Mouse (Mus musculus) midbrain, embryonic 16.5 days (tissue): ENCODE data around the gene Bag3. TPM values are rescaled to one million over a fixed set of nuclear protein-coding genes. Genes with fewer than 3 reads are reported as not detected.
A peak's percentile ranks its signal among the peaks of the same experiment; 100 is the strongest.

Source experiments
- ATAC-seq: fragments of 200-750 bp; cut with Nextera tagmentation; 2 replicates; pipeline ENCODE4 v1.8.0; 2017; ENCODE audit warnings: moderate TSS enrichment
- H3K27ac ChIP-seq: fragments of 300-500 bp; sonication (generic); 2 replicates; pipeline ENCODE4 v1.5.1; 2014; ENCODE audit warnings: mild to moderate bottlenecking, low read length, mixed read lengths
- H3K27me3 ChIP-seq: fragments of 300-500 bp; sonication (generic); 2 replicates; pipeline ENCODE4 v1.6.1; 2014; ENCODE audit warnings: low read depth, low read length, mixed read lengths; ENCODE audit not compliant: control insufficient read depth, insufficient read depth
- H3K36me3 ChIP-seq: fragments of 300-500 bp; sonication (generic); 2 replicates; pipeline ENCODE4 v1.6.1; 2014; ENCODE audit warnings: mild to moderate bottlenecking, low read length, moderate library complexity, mixed read lengths; ENCODE audit not compliant: control insufficient read depth, insufficient read depth
- H3K4me1 ChIP-seq: fragments of 300-500 bp; sonication (generic); 2 replicates; pipeline ENCODE4 v1.6.1; 2014; ENCODE audit warnings: mild to moderate bottlenecking, low read length, mixed read lengths; ENCODE audit not compliant: control insufficient read depth, insufficient read depth
- H3K4me2 ChIP-seq: fragments of 300-500 bp; sonication (generic); 2 replicates; pipeline ENCODE4 v1.6.1; 2014; ENCODE audit warnings: mild to moderate bottlenecking, low read length, mixed read lengths
- H3K4me3 ChIP-seq: fragments of 300-500 bp; sonication (generic); 2 replicates; pipeline ENCODE4 v1.5.1; 2014; ENCODE audit warnings: low read depth, mild to moderate bottlenecking, low read length, moderate library complexity, mixed read lengths
- H3K9ac ChIP-seq: fragments of 300-500 bp; sonication (generic); 2 replicates; pipeline ENCODE4 v1.6.1; 2014; ENCODE audit warnings: low read depth, low read length, mixed read lengths
- H3K9me3 ChIP-seq: fragments of 300-500 bp; sonication (generic); replicated peaks from 2 replicates; pipeline ENCODE4 v1.6.1; 2014; ENCODE audit warnings: mild to moderate bottlenecking, low read length, mixed read lengths; ENCODE audit not compliant: control insufficient read depth, poor library complexity, severe bottlenecking
- WGBS: fragments of 180-500 bp; shearing (Covaris S2); extraction: QIAGEN DNeasy Blood & Tissue Kit; methylation state at CpG from one replicate; pipeline ENCODE4 v1.1.7; 2014; 5-methylcytosine and 5-hydroxymethylcytosine counted together
- polyA plus RNA-seq: library from polyadenylated mRNA; unstranded; fragments of >200 nt; fragmentation: Nextera tagmentation; extraction: Ambion mirVana; gene quantifications from 2 replicates; pipeline ENCODE4 v1.2.1, GENCODE M21; 2015

Bag3 gene
- polyA plus RNA-seq, 1 experiment from 2014 or later, result 2.8 TPM

DNA sequence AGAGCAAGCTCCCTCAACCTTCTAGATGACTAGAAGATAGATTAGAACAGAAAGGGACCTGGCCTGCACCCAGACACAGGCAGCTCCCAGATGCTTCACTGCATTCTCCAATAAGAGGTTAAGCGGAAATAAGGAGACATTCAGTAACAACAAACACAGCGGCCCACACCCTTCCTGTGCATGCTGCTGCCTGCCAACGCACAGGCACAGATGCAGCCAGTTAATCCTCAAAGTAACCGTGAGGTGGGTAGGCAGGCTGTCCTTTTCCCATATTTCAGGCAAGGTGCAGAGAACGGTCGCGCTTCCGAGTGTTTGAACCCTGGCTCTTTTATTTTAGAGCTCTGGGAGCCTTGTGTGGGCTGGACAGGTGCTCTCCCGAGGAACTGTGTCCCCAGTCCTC lies 17.8 kb downstream of the Bag3 start:
- no peaks in the 10 kb centered on the region for H3K9me3 ChIP-seq
- no peak overlapping the region for H3K27ac ChIP-seq
- H3K4me2 ChIP-seq, result no peak overlapping the region
- H3K27me3 ChIP-seq, result no peaks in the 10 kb centered on the region
- H3K4me1 ChIP-seq, result peaks cover 8% of the 10 kb centered on the region; the same call in 1 of the 2 replicates
- no peaks in the 10 kb centered on the region for H3K36me3 ChIP-seq
- H3K4me3 ChIP-seq, result no peak overlapping the region
- no peak overlapping the region for H3K9ac ChIP-seq
- 71% methylated on average over 9 of the region's 9 CpGs for WGBS
- ATAC-seq, result no peak

DNA sequence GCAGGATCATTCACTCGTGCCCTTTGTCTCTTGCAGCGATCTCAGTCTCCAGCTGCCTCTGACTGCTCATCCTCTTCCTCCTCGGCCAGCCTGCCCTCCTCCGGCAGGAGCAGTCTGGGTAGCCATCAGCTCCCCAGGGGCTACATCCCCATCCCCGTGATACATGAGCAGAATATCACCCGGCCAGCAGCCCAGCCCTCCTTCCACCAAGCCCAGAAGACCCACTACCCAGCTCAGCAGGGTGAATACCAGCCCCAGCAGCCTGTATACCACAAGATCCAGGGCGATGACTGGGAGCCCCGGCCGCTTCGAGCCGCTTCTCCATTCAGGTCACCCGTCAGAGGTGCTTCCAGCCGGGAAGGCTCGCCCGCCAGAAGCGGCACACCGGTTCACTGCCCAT lies 18.4 kb downstream of the Bag3 start:
- H3K4me2 ChIP-seq, result no peak overlapping the region
- H3K9ac ChIP-seq, result no peak overlapping the region
- no peaks in the 10 kb centered on the region for H3K27me3 ChIP-seq
- WGBS, result 81% methylated on average over 17 of the region's 17 CpGs
- H3K27ac ChIP-seq, result no peak overlapping the region
- no peak for ATAC-seq
- H3K4me3 ChIP-seq, result no peak overlapping the region
- H3K9me3 ChIP-seq, result no peaks in the 10 kb centered on the region
- H3K4me1 ChIP-seq, result peaks cover 5% of the 10 kb centered on the region; the same call in 1 of the 2 replicates
- no peaks in the 10 kb centered on the region for H3K36me3 ChIP-seq

DNA sequence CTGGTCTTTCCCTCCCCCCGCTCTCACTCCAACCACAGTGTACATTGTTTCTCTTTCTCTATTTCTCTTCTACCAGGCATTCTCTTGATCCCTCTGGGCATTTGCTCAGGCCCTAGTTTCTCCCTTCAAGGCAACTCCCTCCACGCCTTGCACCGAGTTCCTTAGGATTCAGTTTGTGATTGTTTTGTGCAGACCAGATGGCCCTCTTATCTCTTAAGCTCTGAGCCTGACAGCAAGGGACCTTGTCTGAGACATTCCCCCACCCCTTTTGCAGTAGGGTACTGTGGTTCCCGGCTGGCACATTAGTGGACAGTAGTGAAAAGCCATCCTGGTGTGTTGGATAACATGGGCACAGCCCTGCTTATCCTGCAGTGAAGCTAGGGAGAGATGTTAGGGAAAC lies 19.1 kb downstream of the Bag3 start:
- H3K27me3 ChIP-seq, result no peaks in the 10 kb centered on the region
- 69% methylated on average over 4 of the region's 4 CpGs for WGBS
- peaks cover 5% of the 10 kb centered on the region; the same call in 1 of the 2 replicates for H3K4me1 ChIP-seq
- no peak overlapping the region for H3K4me3 ChIP-seq
- H3K4me2 ChIP-seq, result no peak overlapping the region
- ATAC-seq, result no peak
- no peaks in the 10 kb centered on the region for H3K9me3 ChIP-seq
- no peak overlapping the region for H3K9ac ChIP-seq
- H3K36me3 ChIP-seq, result no peaks in the 10 kb centered on the region
- no peak overlapping the region for H3K27ac ChIP-seq

DNA sequence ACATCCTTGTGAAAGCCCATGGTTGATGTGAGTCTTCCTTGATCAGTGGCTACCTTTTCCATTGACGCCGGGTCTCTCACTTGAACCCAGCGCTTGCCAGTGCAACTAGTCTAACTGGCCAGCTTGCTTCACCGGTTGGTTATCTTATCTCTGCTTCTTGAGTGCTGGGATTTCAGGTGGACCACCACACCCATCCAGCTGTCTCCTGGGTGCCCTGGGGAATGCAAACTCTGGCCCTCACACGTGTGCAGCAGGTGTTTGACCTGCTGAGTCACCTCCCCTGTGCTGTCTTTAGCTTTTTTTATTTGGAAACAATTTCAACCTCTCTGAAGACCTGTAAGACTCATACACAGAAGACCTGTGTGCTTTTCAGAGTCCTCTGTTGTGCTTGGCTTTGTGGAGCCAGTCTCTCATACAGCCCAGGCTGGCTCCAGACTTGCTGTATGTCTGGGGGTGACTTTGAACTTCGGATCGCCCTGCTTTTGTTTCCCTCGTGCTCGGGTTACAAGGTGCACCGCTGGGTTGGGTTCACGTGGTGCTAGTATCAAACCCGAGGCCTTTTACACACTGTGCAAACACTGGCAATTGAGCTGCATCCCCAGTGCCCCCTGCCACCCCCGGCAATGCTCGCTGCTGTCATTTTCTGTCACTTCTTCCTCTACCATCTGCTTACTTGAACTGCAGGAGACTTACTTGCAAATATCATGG lies 19.9 kb downstream of the Bag3 start:
- no peak for ATAC-seq
- Histone ChIP-seq H3K9me3 (no peaks in the 10 kb centered on the region), H3K4me2 (no peak overlapping the region), H3K4me1 (peaks cover 5% of the 10 kb centered on the region; the same call in 1 of the 2 replicates), H3K27me3 (no peaks in the 10 kb centered on the region), H3K4me3 (no peak overlapping the region), H3K36me3 (no peaks in the 10 kb centered on the region), H3K9ac (no peak overlapping the region), H3K27ac (no peak overlapping the region)
- WGBS, result 77% methylated on average over 14 of the region's 14 CpGs

DNA sequence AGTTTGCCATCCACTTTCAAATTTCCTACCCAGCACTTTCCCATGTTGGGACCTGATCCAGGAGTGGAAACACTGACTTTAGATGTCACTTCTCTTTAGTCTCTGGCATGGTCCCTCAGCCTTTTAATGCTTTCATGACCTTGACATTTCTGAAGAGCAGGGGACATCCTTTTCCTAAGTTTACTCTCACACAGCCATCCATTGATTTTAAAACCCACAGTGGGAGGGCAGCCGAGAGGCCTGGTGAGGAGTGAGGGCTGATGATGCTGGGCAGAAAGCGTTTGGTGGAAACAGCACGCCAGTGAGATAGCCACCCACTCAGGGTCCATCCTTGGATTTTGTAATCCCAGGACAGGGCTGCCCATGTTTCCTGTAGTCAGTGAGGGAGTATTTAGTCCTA lies 20.5 kb downstream of the Bag3 start:
- Histone ChIP-seq H3K4me3 (no peak overlapping the region), H3K27me3 (no peaks in the 10 kb centered on the region), H3K4me1 (peaks cover 7% of the 10 kb centered on the region), H3K27ac (no peak overlapping the region), H3K4me2 (no peak overlapping the region), H3K9ac (no peak overlapping the region), H3K36me3 (no peaks in the 10 kb centered on the region), H3K9me3 (no peaks in the 10 kb centered on the region)
- no peak for ATAC-seq
- 77% methylated on average over 3 of the region's 3 CpGs for WGBS

DNA sequence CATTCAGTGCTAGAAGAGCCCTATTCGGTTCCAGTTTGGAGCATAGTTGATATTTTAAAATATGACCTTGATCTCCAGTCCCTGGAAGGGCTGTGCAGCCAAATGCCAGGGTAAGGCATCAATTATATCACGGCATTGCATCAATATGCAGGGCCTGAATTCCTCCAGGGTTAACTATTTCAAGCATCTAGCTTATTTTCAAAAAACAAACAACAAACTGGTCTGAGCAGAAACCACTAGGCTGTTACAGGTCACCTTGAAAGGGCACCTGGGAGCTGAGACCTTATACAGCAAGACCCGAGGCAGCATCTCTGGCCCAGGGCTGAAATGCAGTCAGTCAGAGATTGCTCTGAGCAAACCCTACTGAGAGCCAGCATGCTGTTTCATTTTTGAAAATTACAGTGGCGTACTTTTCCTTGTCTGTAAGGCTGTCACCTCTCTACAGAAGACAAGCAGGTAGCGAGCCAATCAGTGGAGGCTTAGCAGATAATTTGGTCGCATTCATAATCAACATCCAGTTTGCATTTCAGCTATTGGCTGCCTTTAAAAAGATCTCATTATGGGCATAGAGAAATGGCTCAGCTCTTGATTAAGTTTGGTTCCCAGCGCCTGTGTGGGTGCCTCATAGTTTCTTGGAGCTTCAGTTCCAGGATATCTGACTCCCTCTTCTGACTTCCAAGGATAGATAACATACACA lies 21.3 kb downstream of the Bag3 start:
- WGBS, result 80% methylated on average over 7 of the region's 7 CpGs
- Histone ChIP-seq H3K4me1 (peaks cover 15% of the 10 kb centered on the region), H3K9ac (no peak overlapping the region), H3K9me3 (no peaks in the 10 kb centered on the region), H3K27ac (0 out of 2 replicates have a peak overlapping the region, but pooled peaks have one; percentile 40), H3K36me3 (no peaks in the 10 kb centered on the region), H3K4me2 (no peak overlapping the region), H3K27me3 (no peaks in the 10 kb centered on the region), H3K4me3 (no peak overlapping the region)
- no peak for ATAC-seq

DNA sequence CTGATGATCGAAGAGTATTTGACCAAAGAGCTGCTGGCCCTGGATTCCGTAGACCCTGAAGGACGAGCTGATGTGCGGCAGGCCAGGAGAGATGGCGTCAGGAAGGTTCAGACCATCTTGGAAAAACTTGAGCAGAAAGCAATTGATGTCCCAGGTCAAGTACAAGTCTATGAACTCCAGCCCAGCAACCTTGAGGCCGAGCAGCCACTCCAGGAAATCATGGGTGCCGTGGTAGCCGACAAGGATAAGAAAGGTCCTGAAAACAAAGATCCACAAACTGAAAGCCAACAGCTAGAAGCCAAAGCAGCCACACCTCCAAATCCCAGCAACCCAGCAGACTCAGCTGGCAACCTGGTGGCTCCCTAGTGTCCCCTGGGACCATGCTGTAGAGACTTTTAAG lies 22.6 kb downstream of the Bag3 start:
- no peak for ATAC-seq
- H3K9ac ChIP-seq, result no peak overlapping the region
- H3K4me1 ChIP-seq, result peaks cover 26% of the 10 kb centered on the region
- H3K27me3 ChIP-seq, result no peaks in the 10 kb centered on the region
- no peaks in the 10 kb centered on the region for H3K9me3 ChIP-seq
- no peak overlapping the region for H3K4me3 ChIP-seq
- H3K36me3 ChIP-seq, result no peaks in the 10 kb centered on the region
- WGBS, result 94% methylated on average over 8 of the region's 8 CpGs
- no peak overlapping the region for H3K27ac ChIP-seq
- no peak overlapping the region for H3K4me2 ChIP-seq

DNA sequence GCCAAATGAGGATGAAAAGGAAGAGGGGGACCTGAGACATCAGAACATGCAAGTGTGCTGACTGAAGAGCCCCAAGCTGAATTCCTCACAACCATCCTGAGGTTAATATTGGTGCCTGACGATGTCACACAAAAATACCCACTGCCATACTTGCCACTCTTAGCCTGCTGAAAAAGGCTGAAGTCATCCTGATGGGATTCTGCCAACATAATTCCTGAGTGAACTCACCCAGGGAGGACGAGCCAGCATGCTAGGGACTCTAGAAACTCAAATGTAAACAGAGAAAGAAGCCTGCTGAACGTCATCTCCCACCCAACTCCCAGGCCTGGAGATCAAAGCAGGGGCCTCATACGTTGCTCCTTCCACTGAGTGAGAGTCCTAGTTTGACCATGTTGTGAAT lies 25.7 kb downstream of the Bag3 start:
- no peak overlapping the region for H3K9ac ChIP-seq
- ATAC-seq, result no peak
- H3K4me1 ChIP-seq, result peaks cover 33% of the 10 kb centered on the region
- H3K4me2 ChIP-seq, result no peak overlapping the region
- H3K27me3 ChIP-seq, result no peaks in the 10 kb centered on the region
- no peaks in the 10 kb centered on the region for H3K36me3 ChIP-seq
- no peak overlapping the region for H3K4me3 ChIP-seq
- peak overlapping the region; percentile 77 for H3K27ac ChIP-seq
- H3K9me3 ChIP-seq, result no peaks in the 10 kb centered on the region
- 60% methylated on average over 4 of the region's 4 CpGs for WGBS

DNA sequence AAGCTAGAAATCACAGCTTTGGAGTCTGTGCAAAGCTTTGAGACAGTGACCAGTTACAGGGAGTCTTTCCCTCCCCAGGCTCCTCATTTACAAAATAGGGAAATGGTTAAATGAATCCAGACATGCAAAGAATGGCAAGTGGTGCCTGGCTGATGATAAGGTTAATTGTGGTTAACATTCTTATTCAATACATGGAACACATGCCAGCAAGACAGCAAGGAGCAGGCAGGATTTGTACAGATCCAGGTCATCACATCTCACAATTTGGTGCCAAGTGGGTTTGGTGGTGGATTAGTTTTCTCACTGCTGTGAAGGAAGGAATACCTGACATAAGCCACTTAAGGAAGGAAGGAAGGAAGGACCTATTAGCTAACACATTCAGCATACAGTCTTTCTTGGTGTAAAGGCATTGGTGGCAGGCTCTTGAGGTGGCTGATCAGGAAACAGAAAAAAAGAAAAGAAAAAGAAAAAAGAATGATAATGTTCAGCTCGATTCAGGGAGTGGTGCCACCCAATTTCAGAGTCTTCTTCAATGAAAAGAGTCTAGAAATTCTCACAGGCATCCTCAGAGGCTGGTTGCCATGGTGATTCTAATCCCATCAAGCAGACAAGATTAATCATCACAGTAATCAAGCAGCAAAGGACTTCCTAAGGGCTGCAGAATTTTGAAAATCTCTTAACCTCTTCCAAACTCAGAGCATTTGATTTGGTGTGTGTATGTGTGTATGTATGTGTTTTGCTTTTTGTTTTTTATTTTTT lies 27.1 kb downstream of the Bag3 start:
- Histone ChIP-seq H3K27me3 (no peaks in the 10 kb centered on the region), H3K27ac (peak overlapping the region; percentile 77), H3K4me2 (no peak overlapping the region), H3K4me3 (no peak overlapping the region), H3K4me1 (peaks cover 30% of the 10 kb centered on the region), H3K9ac (0 out of 2 replicates have a peak overlapping the region, but pooled peaks have one; percentile 34), H3K36me3 (no peaks in the 10 kb centered on the region), H3K9me3 (no peaks in the 10 kb centered on the region)
- peak; percentile 67 for ATAC-seq
- 0% methylated on average over 1 of the region's 1 CpGs for WGBS
